Mouse (Mus musculus): ENCODE data around the gene Cpeb4. TPM values are rescaled to one million over a fixed set of nuclear protein-coding genes. Genes with fewer than 3 reads are reported as not detected.
A peak's percentile ranks its signal among the peaks of the same experiment; 100 is the strongest.

Gene Cpeb4
- 37.6 and 40.9 TPM in 2 replicates for polyA plus RNA-seq (2014; fragmentation: Nextera tagmentation; extraction: Ambion mirVana)

- peak within 1 kb of the TSS; percentile 79 for H3K9ac ChIP-seq
- H3K27me3 ChIP-seq (ENCODE audit: control insufficient read depth, insufficient read depth, low read length): no peaks in the 10 kb centered on the region
- DNase-seq (ENCODE audit: low spot score) (no peak), ATAC-seq (ENCODE audit: low FRiP score) (no peak)
- WGBS: 70% methylated on average over 4 of the region's 4 CpGs
- peak within 1 kb of the TSS; percentile 75 for H3K4me3 ChIP-seq (replicated peaks; ENCODE audit: low read length)
- no peaks in the 10 kb centered on the region for H3K36me3 ChIP-seq (replicated peaks; ENCODE audit: control insufficient read depth, insufficient read depth)
- peak within 1 kb of the TSS; percentile 87 for H3K4me2 ChIP-seq (replicated peaks)
- no peaks in the 10 kb centered on the region for H3K9me3 ChIP-seq (ENCODE audit: control insufficient read depth, low read length)
- H3K27ac ChIP-seq: peak within 1 kb of the TSS; percentile 86
- peaks cover 30% of the 10 kb centered on the region for H3K4me1 ChIP-seq (replicated peaks; ENCODE audit: control insufficient read depth, insufficient read depth, low read length)
Observed at GRCm38 (mm10) chr11:31871911-31872310, at the start of gene Cpeb4. Cpeb4 (plus strand) TSS chr11:31872211.

- Histone ChIP-seq H3K4me1 (replicated peaks; ENCODE audit: control insufficient read depth, insufficient read depth, low read length) (peaks cover 15% of the 10 kb centered on the region), H3K27me3 (ENCODE audit: control insufficient read depth, insufficient read depth, low read length) (no peaks in the 10 kb centered on the region), H3K9ac (no peak overlapping the region), H3K9me3 (ENCODE audit: control insufficient read depth, low read length) (no peaks in the 10 kb centered on the region), H3K4me2 (replicated peaks) (no peak overlapping the region), H3K27ac (peak overlapping the region; percentile 10; the same call in 1 of the 2 replicates), H3K36me3 (replicated peaks; ENCODE audit: control insufficient read depth, insufficient read depth) (no peaks in the 10 kb centered on the region), H3K4me3 (replicated peaks; ENCODE audit: low read length) (no peak overlapping the region)
- DNase-seq (ENCODE audit: low spot score) (no peak), ATAC-seq (ENCODE audit: low FRiP score) (no peak)
- 87% methylated on average over 9 of the region's 9 CpGs for WGBS
Observed at GRCm38 (mm10) chr11:31822556-31822955, 49.5 kb upstream of the Cpeb4 start.

- WGBS: 88% methylated on average over 7 of the region's 7 CpGs
- H3K9me3 ChIP-seq (ENCODE audit: control insufficient read depth, low read length): no peaks in the 10 kb centered on the region
- ATAC-seq (ENCODE audit: low FRiP score): no peak
- no peak for DNase-seq (ENCODE audit: low spot score)
- H3K4me1 ChIP-seq (replicated peaks; ENCODE audit: control insufficient read depth, insufficient read depth, low read length): peaks cover 11% of the 10 kb centered on the region
- no peak overlapping the region for H3K9ac ChIP-seq
- no peak overlapping the region for H3K4me2 ChIP-seq (replicated peaks)
- H3K27ac ChIP-seq: no peak overlapping the region
- no peak overlapping the region for H3K4me3 ChIP-seq (replicated peaks; ENCODE audit: low read length)
- H3K36me3 ChIP-seq (replicated peaks; ENCODE audit: control insufficient read depth, insufficient read depth): no peaks in the 10 kb centered on the region
- no peaks in the 10 kb centered on the region for H3K27me3 ChIP-seq (ENCODE audit: control insufficient read depth, insufficient read depth, low read length)
Observed at GRCm38 (mm10) chr11:31823513-31823912, 48.5 kb upstream of the Cpeb4 start.

- 69% methylated on average over 14 of the region's 14 CpGs for WGBS
- H3K4me2 ChIP-seq (replicated peaks): no peak overlapping the region
- DNase-seq (ENCODE audit: low spot score) (no peak), ATAC-seq (ENCODE audit: low FRiP score) (no peak)
- no peaks in the 10 kb centered on the region for H3K9me3 ChIP-seq (ENCODE audit: control insufficient read depth, low read length)
- no peak overlapping the region for H3K9ac ChIP-seq
- H3K27me3 ChIP-seq (ENCODE audit: control insufficient read depth, insufficient read depth, low read length): no peaks in the 10 kb centered on the region
- H3K27ac ChIP-seq: no peak overlapping the region
- no peak overlapping the region for H3K4me3 ChIP-seq (replicated peaks; ENCODE audit: low read length)
- peaks cover 11% of the 10 kb centered on the region for H3K4me1 ChIP-seq (replicated peaks; ENCODE audit: control insufficient read depth, insufficient read depth, low read length)
- no peaks in the 10 kb centered on the region for H3K36me3 ChIP-seq (replicated peaks; ENCODE audit: control insufficient read depth, insufficient read depth)
Observed at GRCm38 (mm10) chr11:31824504-31825166, 47.4 kb upstream of the Cpeb4 start.

GRCm38 (mm10) chr11:31828011-31828770, 43.8 kb upstream of the Cpeb4 start:
- H3K36me3 ChIP-seq (replicated peaks; ENCODE audit: control insufficient read depth, insufficient read depth): no peaks in the 10 kb centered on the region
- H3K4me2 ChIP-seq (replicated peaks): no peak overlapping the region
- WGBS: 65% methylated on average over 4 of the region's 4 CpGs
- no peak overlapping the region for H3K4me3 ChIP-seq (replicated peaks; ENCODE audit: low read length)
- no peak overlapping the region for H3K9ac ChIP-seq
- no peaks in the 10 kb centered on the region for H3K9me3 ChIP-seq (ENCODE audit: control insufficient read depth, low read length)
- peaks cover 5% of the 10 kb centered on the region for H3K4me1 ChIP-seq (replicated peaks; ENCODE audit: control insufficient read depth, insufficient read depth, low read length)
- DNase-seq (ENCODE audit: low spot score) (no peak), ATAC-seq (ENCODE audit: low FRiP score) (no peak)
- H3K27ac ChIP-seq: no peak overlapping the region
- no peaks in the 10 kb centered on the region for H3K27me3 ChIP-seq (ENCODE audit: control insufficient read depth, insufficient read depth, low read length)

GRCm38 (mm10) chr11:31828771-31829072, 43.3 kb upstream of the Cpeb4 start:
- Histone ChIP-seq H3K4me1 (replicated peaks; ENCODE audit: control insufficient read depth, insufficient read depth, low read length) (peaks cover 5% of the 10 kb centered on the region), H3K36me3 (replicated peaks; ENCODE audit: control insufficient read depth, insufficient read depth) (no peaks in the 10 kb centered on the region), H3K9ac (no peak overlapping the region), H3K27ac (no peak overlapping the region), H3K9me3 (ENCODE audit: control insufficient read depth, low read length) (no peaks in the 10 kb centered on the region), H3K27me3 (ENCODE audit: control insufficient read depth, insufficient read depth, low read length) (no peaks in the 10 kb centered on the region), H3K4me2 (replicated peaks) (no peak overlapping the region), H3K4me3 (replicated peaks; ENCODE audit: low read length) (no peak overlapping the region)
- no peak for DNase-seq (ENCODE audit: low spot score)
- no peak for ATAC-seq (ENCODE audit: low FRiP score)
- 80% methylated on average over 2 of the region's 2 CpGs for WGBS

GRCm38 (mm10) chr11:31830213-31831151, 41.5 kb upstream of the Cpeb4 start:
- Histone ChIP-seq H3K4me2 (replicated peaks) (no peak overlapping the region), H3K4me3 (replicated peaks; ENCODE audit: low read length) (no peak overlapping the region), H3K9ac (no peak overlapping the region), H3K27me3 (ENCODE audit: control insufficient read depth, insufficient read depth, low read length) (no peaks in the 10 kb centered on the region), H3K4me1 (replicated peaks; ENCODE audit: control insufficient read depth, insufficient read depth, low read length) (peaks cover 5% of the 10 kb centered on the region), H3K9me3 (ENCODE audit: control insufficient read depth, low read length) (no peaks in the 10 kb centered on the region), H3K36me3 (replicated peaks; ENCODE audit: control insufficient read depth, insufficient read depth) (no peaks in the 10 kb centered on the region), H3K27ac (peak overlapping the region; percentile 40)
- DNase-seq (ENCODE audit: low spot score) (no peak), ATAC-seq (ENCODE audit: low FRiP score) (peak; percentile 40; the same call in 1 of the 2 replicates)
- WGBS: 51% methylated on average over 10 of the region's 10 CpGs

- no peak for ATAC-seq (ENCODE audit: low FRiP score)
- Histone ChIP-seq H3K9ac (no peak overlapping the region), H3K9me3 (ENCODE audit: control insufficient read depth, low read length) (no peaks in the 10 kb centered on the region), H3K36me3 (replicated peaks; ENCODE audit: control insufficient read depth, insufficient read depth) (no peaks in the 10 kb centered on the region), H3K4me3 (replicated peaks; ENCODE audit: low read length) (no peak overlapping the region), H3K27ac (peak overlapping the region; percentile 40), H3K4me1 (replicated peaks; ENCODE audit: control insufficient read depth, insufficient read depth, low read length) (peaks cover 5% of the 10 kb centered on the region), H3K27me3 (ENCODE audit: control insufficient read depth, insufficient read depth, low read length) (no peaks in the 10 kb centered on the region), H3K4me2 (replicated peaks) (no peak overlapping the region)
- WGBS: 68% methylated on average over 5 of the region's 5 CpGs
- no peak for DNase-seq (ENCODE audit: low spot score)
Observed at GRCm38 (mm10) chr11:31831451-31831850, 40.6 kb upstream of the Cpeb4 start.

- H3K36me3 ChIP-seq (replicated peaks; ENCODE audit: control insufficient read depth, insufficient read depth): no peaks in the 10 kb centered on the region
- 95% methylated on average over 5 of the region's 5 CpGs for WGBS
- ATAC-seq (ENCODE audit: low FRiP score) (no peak), DNase-seq (ENCODE audit: low spot score) (no peak)
- no peaks in the 10 kb centered on the region for H3K9me3 ChIP-seq (ENCODE audit: control insufficient read depth, low read length)
- peaks cover 5% of the 10 kb centered on the region for H3K4me1 ChIP-seq (replicated peaks; ENCODE audit: control insufficient read depth, insufficient read depth, low read length)
- no peaks in the 10 kb centered on the region for H3K27me3 ChIP-seq (ENCODE audit: control insufficient read depth, insufficient read depth, low read length)
- no peak overlapping the region for H3K4me2 ChIP-seq (replicated peaks)
- H3K4me3 ChIP-seq (replicated peaks; ENCODE audit: low read length): no peak overlapping the region
- H3K9ac ChIP-seq: no peak overlapping the region
- H3K27ac ChIP-seq: peak overlapping the region; percentile 40; the same call in 1 of the 2 replicates
Observed at GRCm38 (mm10) chr11:31831983-31832382, 40.0 kb upstream of the Cpeb4 start.

Measured in hindbrain, embryonic 14.5 days (tissue).